Mouse (Mus musculus): Measurements from ENCODE around the gene Krtap26-1. TPM values are rescaled to one million over a fixed set of nuclear protein-coding genes. Genes with fewer than 3 reads are reported as not detected.

Krtap26-1 gene
- not detected for polyA plus RNA-seq (2017; shearing (Covaris generic))

DNA sequence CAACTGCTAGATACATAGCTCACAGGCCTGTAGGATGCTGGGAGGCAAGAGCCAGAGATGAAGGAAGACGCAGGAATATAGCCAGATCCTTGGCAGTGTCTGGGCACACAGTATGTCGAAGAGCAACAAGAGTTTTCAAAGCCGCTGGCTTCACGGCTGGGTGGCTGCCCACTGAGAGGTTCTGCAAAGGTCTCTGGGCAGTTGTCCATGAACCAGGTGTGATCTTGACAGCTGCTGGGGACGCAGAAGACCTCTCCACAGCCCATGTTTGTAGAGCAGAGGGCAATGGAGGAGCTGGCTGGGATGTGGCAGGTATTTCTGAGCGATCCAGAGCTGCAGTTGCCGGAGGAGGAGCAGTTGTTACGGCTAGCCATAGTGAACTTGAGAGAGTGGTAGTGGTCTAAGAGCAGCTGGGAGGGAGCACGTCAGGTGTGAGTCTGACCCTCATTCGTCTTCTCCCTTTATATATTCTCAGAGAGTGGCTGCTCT is at the start of gene Krtap26-1:
TSS of gene Krtap26-1 (minus strand) at position 439 of the 489 bp plus-strand sequence.

DNA sequence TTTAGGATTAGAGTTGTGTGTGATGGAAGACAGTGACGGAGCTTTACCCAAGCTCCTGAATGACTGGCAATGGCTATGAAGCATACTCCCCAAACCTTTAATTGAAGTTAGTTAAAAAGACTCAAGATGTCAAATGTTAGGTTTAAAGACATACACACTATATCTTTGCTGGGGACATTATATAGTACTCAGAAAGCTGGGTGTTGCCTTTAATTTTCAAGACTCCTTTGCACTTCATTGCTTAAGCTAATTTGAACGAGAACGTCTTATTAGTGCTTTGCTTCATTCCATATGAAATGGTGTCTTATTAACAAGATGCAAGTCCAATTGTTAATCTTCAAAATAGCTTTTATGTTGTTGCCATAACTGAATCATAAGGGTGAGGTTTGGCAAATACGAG is 24.0 kb upstream of the Krtap26-1 start, which contains the start of gene Krtap27-1:
TSS of gene Krtap27-1 (minus strand) at position 101 of the 400 bp plus-strand sequence.

DNA sequence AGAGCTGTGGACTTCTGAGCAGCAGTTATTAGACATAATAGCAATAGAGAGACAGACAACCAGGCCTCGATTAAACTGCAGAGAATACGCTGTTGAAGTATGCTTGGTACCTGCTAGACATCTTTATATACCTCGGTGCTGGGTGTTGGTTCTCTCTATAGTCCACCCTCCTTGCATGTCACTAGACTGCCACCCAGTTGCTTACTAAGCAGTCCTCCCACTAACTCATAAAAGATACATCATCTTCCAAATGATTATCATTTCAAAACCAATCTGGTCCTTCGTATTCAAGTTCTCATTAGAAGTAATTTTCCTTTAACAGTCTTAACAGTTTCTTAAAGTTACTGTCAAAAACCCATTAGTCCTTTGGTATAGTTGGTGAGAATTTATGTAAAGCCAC is 20.0 kb downstream of the Krtap26-1 start, which contains the start of gene 2310079G19Rik:
TSS of gene 2310079G19Rik (minus strand) at position 101 of the 400 bp plus-strand sequence.

DNA sequence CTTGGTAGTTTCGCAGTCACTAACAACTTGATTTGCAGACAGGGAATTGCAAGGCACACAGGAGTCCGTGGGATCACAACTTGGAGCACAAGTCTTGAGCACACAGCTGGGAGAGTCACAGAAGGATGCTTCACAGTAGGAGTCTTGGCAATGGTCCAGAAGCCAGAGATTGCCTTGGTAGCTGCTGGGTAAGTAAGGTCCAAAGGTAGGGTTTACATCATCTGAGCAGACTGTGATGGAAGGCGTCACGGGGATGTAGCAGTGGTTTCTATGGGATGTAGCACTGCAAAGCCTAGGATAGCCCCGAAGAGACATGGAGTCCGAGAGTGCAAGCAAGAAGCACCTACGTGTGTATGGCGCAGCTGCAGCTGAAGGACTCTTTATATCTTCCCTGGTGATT is 35.7 kb downstream of the Krtap26-1 start, which contains the start of gene Krtap24-1:
TSS of gene Krtap24-1 (minus strand) at position 358 of the 400 bp plus-strand sequence.

Other genes with a start within 250 kb of the Krtap26-1 start
- not detected for gene Cldn17, start 140.8 kb downstream of the Krtap26-1 start, polyA plus RNA-seq (2017; shearing (Covaris generic))
- gene Cldn8, start 84.6 kb downstream of the Krtap26-1 start, polyA plus RNA-seq (2017; shearing (Covaris generic)), result not detected
- not detected for gene Krtap24-1, start 35.5 kb downstream of the Krtap26-1 start, polyA plus RNA-seq (2017; shearing (Covaris generic))
- gene 2310079G19Rik, start 20.1 kb downstream of the Krtap26-1 start, polyA plus RNA-seq (2017; shearing (Covaris generic)), result not detected
- gene Krtap27-1, start 23.9 kb upstream of the Krtap26-1 start, polyA plus RNA-seq (2017; shearing (Covaris generic)), result not detected
- not detected for gene 2310061N02Rik, start 60.2 kb upstream of the Krtap26-1 start, polyA plus RNA-seq (2017; shearing (Covaris generic))
- not detected for gene Krtap13-1, start 81.1 kb upstream of the Krtap26-1 start, polyA plus RNA-seq (2017; shearing (Covaris generic))
- not detected for gene Krtap13, start 103.8 kb upstream of the Krtap26-1 start, polyA plus RNA-seq (2017; shearing (Covaris generic))
- gene 2310034C09Rik, start 111.1 kb upstream of the Krtap26-1 start, polyA plus RNA-seq (2017; shearing (Covaris generic)), result not detected
- gene 2310057N15Rik, start 126.4 kb upstream of the Krtap26-1 start, polyA plus RNA-seq (2017; shearing (Covaris generic)), result not detected
- gene Gm5965, start 130.1 kb upstream of the Krtap26-1 start, polyA plus RNA-seq (2017; shearing (Covaris generic)), result not detected
- gene Gm20741, start 164.4 kb upstream of the Krtap26-1 start, polyA plus RNA-seq (2017; shearing (Covaris generic)), result not detected
- not detected for gene Krtap15, start 172.4 kb upstream of the Krtap26-1 start, polyA plus RNA-seq (2017; shearing (Covaris generic))
- gene Krtap14, start 178.3 kb upstream of the Krtap26-1 start, polyA plus RNA-seq (2017; shearing (Covaris generic)), result not detected
- not detected for gene Krtap19-1, start 221.6 kb upstream of the Krtap26-1 start, polyA plus RNA-seq (2017; shearing (Covaris generic))
- not detected for gene Krtap19-2, start 226.5 kb upstream of the Krtap26-1 start, polyA plus RNA-seq (2017; shearing (Covaris generic))
- gene Krtap19-3, start 230.2 kb upstream of the Krtap26-1 start, polyA plus RNA-seq (2017; shearing (Covaris generic)), result not detected
- not detected for gene Krtap19-4, start 237.3 kb upstream of the Krtap26-1 start, polyA plus RNA-seq (2017; shearing (Covaris generic))
- gene Krtap19-5, start 248.7 kb upstream of the Krtap26-1 start, polyA plus RNA-seq (2017; shearing (Covaris generic)), result not detected